Mouse (Mus musculus): ENCODE results near the gene Vkorc1l1.

DNA sequence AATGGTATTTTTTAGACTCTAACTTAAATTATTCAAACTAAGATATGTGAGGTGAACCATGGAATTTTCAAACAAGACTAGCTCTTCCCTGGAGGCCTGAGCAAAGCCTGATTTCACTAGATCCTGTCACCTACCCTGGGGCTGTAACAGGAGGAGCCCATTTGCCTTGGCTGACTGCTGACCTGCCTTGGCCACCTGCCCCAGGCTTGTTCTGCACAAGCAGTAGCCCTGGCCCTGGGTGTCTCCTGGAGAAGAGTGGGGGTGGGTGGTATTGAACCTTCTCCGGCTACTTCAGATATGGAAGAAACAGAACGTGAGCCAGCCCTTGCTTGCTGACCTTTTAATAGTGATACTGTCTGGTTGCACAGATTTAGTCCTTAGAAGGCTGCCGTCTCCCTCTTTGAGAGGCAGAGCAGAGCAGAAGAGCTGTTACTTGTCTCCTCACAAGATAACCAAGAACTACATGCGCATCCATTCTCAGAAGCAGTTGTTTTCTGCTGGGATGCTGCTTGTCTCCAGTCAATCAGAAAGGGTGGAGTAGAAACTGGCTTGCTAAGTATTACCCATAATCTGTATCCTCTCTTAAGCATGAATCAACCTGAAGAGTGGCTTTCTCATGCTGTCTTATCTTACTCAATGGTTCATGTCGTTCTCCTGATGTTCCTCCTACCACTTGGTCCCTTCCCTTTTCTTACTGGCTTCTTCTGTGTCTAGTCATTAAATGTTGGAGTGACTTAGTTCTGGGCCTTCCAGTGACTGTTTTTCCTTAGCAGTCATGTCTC lies 12.9 kb downstream of the Vkorc1l1 start:
- TF ChIP-seq POLR2A (IDR thresholded peaks at IDR 0.05; ENCODE audit: low read depth, low read length) (no peak), CTCF (conservative IDR thresholded peaks at IDR 0.05; ENCODE audit: insufficient read depth, insufficient read length, low read depth, low read length) (no peak)

All from kidney, adult 2 months (tissue).